Mouse (Mus musculus) layer of hippocampus, postnatal 14 days (tissue): ENCODE data around the gene Serpinb1c. TPM values are rescaled to one million over a fixed set of nuclear protein-coding genes. Genes with fewer than 3 reads are reported as not detected.
"Not testable (repeated sequence)": the region's sequence is repeated elsewhere in the genome, so short reads cannot be mapped to it uniquely, and the experiment has no call there.

Source experiments
- DNase-seq, 2 experiments: peaks; one replicate each; pipeline ENCODE4 v3.0.0; 2021 to 2022; ENCODE audit warnings: low spot score in 2 of 2, mixed read lengths in 1 of 2
- total RNA-seq, 2 experiments: library from RNA; stranded (reverse); gene quantifications; 2 replicates each; pipeline ENCODE4 v1.2.3; 2021

Gene Serpinb1c
- total RNA-seq, 2 experiments from 2014 or later, result 0.35 TPM; not detected in 1

DNA sequence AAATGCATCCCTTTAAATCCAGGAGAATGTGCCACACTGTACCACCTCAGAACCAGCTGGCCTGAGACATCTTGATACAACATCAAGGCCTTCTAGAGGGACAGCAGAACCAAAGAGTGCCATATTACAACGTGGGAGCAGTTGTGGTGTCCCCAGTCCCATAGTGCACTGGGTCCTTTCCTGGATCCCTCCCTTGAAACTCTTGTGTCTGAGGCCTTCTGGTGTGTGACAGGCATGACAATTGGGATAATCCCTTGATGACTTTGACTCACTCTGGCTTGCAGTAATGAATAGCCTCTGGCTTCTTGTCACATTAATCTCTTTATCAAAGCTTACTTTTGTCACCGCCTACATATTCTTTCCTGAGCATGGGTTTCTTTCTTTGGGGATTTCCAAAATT is 31.0 kb downstream of the Serpinb1c start:
- DNase-seq, result no peak

DNA sequence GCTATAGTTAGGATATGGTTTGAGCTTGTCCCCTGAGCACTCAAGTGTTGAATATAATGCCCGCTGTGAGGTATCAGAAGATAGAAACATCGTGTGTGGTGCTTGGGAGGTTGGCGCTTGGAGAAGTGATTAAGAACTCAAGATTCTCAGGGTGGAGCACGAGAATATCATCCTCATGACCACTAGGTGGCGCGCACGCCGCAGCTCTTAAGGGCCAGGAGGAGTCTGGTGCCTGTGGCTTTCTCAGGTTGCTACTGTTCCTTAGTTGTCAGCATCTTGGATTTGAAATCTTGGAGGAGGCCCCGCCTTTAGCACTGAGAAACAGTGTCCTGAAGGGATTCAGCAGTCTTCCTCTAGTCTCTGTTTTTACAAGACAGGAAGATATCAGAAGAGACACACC is 31.5 kb downstream of the Serpinb1c start:
- DNase-seq, result peak; percentile 48 to 64

DNA sequence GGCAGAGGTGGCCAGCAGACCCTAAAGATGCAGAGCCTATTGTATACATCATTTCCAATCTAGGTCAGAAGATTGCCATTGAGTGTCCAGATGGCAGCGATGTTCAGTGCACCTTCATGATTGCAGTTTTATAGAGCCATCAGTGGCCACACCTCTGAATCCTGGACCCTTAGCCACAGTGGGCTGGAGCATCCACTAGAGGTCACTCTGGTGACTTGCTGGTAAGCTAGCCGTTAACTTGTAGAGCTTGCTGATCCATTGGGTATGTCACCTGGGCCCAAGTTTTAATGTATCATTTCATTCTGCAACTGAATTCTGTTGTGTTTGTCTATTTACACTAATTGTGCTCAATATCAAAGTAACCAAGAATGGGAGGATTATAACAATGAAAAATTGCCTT is 32.4 kb downstream of the Serpinb1c start:
- DNase-seq, result no peak

DNA sequence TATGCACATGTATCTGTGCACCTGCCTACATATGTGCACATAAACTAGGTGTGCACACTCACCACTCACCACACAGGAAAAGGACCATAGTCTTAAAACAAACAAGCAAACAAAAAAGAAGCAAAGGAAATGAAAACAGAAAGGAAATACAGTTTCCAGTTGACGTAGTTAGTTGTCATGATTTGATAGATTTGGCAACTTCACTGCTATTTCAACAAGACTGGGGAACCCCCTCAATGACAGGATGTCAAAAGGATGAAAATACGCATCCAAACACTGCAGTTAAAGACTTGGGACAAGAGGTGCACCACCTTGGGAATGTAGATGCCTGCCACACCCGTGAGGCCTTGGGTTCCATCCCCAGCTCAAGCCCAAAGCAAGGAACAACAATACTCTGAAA is 33.5 kb downstream of the Serpinb1c start:
- DNase-seq, result not testable (repeated sequence)

DNA sequence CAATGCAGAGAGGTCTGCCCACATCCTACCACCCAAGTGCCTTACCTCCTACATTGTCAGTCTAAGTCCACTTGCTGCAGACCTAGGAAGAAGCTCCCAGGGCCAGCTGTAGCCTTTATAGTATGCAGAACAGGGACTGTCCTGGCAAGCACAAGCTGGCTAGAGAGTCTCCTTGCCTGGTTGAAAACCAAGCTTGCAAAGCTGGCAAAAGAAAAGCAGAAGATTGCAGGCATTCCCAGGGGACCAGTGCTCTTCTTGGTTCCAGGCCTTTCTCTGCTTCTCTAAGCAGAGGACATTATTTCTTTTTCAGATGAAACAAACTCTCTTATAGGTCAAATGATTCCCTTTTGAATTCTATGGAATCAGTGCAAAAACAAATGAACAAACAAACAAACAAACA is 34.6 kb downstream of the Serpinb1c start:
- no peak for DNase-seq

DNA sequence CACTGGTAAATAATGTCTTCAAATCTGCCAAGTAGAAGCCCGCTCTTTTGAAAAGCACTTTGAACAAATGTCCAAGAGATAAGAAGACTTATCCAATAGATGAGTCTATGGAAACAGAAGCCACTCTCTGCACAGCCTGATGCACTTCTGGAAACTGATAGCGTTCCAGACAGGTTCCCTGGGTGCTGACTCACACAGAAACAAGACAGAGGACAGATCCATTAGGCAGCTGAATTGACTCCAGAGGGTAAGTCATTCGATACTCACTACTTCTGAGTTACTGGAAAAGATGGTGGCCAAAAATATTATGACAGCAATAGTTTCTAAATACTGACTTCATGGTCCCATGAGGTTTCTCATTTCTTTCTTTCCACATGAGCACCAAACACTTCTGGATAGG is 37.2 kb downstream of the Serpinb1c start:
- no peak for DNase-seq

DNA sequence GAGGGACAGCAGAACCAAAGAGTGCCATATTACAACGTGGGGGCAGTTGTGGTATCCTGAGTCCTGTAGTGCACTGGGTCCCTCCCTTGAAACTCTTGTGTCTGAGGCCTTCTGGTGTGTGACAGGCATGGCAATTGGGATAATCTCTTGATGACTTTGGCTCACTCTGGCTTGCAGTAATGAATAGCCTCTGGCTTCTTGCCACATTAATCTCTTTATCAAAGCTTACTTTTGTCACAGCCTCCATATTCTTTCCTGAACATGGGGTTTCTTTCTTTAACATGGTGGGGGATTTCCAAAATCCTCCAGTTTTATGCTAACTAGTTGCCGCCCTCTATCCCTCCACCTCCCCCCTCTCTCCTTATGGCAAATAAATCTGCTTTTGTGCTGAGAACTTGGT is 44.9 kb downstream of the Serpinb1c start:
- DNase-seq, result no peak

DNA sequence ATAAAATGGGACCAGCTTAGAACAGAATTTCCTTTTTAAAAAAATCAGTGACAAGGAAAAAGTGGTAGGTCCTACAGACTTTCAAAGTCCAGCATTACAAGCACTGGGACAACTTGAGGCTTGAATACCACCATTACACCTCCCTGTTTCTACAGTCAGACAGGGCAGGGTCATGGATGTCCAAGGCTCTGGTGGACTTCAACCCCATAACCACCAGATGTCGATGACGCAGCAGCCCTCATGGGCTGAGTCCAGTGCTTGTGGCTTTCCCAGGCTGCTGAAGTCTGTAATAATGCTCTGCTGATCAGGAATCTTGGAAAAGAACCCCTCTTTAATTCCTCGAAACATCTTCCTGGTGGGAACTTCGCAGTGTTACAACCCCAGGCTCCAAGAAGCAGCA is 45.5 kb downstream of the Serpinb1c start:
- no peak for DNase-seq

DNA sequence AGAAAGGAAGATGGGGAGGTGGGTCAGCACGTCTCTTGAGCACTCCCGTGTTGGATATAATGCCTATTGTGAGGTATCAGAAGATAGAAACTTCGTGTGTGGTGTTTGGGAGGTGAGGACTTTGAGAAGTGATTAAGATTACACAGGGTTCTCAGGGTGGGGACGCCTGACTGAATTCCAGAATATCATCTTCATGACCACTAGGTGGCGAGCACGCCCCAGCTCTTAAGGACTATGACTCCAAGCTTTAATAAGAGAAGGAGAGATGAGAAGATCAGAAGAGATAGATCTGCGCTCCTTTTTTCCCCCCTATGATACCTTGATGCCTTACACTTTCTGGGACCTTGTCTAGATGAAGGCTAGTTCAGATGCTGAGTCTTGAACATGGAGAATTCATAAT is 46.0 kb downstream of the Serpinb1c start:
- DNase-seq, result peak in 1 of 2 experiments; percentile 46

DNA sequence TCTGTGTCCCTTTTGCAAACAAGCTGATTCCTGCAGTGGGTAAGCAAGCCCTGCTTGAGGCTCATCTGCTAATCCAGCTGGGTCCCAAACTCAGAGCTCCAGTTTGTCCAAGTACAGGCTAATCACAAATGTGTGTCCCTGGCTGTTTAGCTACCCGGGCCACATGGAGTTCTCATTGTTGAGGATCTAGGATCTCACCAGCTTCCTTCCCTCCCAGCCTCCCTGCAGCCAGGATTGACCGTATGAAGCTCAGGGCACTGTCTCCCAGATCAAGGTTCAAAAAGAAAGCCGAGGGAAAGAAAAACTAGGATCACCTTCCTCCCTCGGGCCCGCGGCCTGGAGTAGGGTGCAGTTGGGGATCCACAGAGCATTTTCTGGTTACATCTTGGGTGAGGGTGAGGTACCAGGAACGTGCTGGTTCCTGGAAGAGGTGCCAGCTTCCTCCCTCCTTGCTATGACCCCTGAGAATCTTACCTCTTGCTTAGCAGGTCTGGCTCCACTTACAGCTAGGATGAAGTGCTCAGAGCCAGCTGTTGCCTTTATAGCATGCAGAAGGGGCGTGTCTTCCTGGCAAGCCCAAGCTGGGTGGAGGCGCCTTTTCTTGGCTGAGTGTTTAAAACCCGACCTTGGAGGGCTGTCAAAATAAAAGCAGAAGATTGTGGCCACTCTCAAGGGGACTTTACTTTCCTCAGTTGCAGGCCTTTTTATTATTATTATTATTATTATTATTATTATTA is 47.2 kb downstream of the Serpinb1c start, which contains the start of gene Serpinb1a:
Serpinb1a (minus strand) TSS at position 518 of the 737 bp plus-strand sequence.
- no peak for DNase-seq

DNA sequence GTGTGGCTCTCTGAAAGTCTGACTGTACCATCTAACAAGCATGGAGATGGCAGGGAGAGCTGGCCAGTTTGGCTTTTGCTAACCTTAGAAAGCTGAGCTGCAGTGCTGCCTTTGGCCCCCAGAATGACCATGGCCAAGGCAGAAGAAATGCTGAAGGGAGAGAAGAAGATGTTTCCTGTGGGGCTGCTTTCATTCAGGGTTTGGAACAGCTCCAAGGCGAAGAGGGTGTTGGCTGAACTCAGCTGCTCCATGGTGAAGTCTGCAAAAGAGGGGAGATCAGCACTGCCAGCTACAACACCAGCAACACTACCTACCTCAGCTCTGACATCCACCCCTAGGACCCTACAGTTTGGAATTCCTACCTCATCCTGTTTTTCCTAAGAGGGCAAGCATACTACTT is 47.9 kb downstream of the Serpinb1c start:
- no peak for DNase-seq

DNA sequence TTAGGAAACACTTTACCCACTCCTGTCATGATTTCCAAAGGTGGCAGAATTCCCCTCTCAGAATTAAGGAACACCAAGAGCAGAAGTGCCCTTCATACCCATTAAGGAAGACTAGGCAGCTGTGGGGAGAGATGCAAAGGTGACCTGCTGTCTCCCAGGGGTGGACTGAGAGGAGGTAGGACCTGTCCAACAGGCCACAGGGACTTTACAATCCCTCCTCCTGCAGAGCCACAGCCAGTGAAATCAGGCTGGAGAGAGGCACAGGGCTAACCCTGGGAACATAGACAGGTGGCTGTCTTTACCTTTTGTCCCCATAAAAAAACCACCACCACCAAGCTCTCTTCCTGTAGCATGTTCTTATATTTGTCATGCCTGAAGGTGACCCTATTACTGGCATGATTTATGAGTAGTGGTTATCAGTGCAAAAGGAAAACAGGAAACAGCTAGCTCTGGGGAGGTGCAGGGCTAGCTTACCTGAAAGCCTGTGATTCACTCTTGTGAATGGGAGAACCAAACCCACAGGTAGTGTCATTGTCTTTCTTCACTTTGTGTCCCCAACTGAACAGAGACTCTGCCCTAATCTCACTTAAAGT is 48.4 kb downstream of the Serpinb1c start:
- no peak for DNase-seq

DNA sequence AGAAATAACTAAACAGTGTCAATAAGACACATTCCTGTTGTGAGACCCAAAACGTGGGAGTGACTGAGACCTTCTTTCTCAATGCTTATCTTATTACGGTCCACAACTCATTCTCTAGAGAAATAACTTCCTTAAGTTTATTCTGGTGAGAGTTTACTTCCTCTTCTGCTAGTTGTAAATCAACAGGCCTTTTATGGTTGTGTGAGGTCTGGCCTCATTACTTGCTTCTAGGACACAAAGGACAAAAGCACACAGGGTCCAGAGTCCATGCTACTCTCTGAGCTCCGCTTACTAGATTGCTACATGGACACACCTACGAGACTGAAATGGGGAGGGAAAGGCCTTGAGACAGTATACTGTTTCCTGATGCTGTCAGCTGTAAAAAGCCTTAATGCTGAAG is 48.9 kb downstream of the Serpinb1c start:
- no peak for DNase-seq

DNA sequence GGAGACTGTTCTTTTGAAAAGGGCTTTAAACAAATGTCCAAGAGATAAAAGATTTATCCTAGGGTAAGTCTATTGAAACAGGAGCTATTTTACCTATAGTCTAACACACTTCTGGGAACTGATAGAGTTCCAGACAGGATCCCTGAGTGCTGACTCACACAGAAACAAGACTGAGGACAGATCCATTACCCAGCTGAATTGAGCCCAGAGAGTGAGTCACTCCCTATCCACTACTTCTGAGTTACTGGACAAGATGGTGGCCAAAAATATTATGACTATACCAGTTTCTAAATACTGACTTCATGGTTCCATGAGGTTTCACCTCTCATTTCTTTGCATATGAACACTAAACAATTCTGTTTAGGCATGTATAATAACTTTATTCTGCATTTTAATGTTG is 51.8 kb downstream of the Serpinb1c start:
- no peak for DNase-seq

DNA sequence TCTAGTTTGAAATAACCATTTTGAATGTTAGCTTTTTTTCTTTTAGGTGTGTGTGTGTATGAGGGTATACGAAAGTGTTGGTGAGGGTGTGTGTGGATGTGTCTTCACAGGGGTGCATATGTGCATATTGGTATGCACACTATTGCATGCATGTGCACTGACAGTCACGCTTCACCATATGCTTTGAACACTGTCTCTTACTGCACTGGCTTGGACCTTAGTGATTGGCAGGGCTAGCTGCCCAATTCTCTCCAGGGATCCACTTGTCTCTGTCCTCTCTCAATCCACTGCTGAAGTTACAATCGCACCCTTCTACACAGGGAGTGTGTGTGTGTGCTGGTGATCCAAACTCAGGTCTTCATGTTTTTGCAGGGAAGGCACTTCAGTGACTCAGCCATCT is 56.7 kb downstream of the Serpinb1c start:
- DNase-seq, result no peak

DNA sequence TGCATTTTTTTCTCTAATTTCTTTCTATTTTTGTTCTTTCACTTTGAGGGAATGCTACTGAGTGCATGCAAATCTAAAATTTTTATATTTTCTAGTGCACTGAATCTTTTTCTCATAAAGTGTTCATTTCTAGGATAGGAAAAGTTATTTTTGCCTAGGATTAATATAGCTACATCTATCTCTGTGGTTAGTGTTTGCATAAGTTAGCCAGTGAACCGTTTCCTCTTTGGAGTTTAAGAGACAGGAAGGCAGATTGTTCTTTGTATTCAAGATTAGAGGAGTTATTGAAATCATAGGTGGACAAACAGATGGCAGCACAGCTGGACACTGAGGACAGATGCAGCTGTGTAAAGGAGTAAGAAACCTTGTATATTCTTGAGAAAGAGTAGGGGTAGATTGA is 58.7 kb downstream of the Serpinb1c start:
- no peak for DNase-seq

DNA sequence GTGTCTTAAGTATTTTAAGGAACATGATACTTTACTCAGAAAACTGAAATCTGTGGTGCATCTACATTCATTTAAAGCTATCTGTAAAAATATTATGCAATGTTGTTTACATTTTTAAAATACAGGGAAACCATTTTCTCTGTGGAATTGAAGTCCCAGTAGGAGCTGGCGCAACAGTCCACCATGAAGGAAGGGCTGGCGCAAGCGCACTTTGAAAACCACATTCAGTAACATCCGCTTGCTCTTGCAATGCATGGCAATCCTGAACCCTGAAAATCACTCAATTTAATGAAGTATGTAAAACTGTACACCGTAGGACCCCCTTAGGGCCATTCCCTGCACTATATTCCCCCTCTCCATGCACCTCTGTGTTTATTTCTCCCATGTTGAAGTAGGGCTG is 63.5 kb downstream of the Serpinb1c start:
- no peak for DNase-seq

DNA sequence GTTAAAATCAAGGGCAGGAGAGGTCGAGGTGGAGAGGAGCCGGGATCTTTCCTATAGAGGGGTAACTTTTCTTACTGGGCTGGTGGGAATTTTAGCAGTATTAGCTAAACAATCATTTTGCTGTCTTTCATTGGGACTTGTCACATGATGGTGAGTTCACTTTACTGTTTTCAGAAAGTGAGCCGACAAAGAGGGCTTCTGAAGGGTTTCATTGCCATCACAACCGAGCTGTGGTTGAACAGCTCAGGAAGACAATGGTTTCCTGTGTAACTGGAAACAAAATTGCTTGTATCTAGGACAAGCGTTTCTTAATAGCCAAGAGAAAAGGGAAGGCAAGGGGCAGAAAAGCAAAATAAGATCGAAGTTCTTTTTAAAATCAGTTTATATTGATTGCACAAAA is 64.8 kb downstream of the Serpinb1c start:
- DNase-seq, result no peak

DNA sequence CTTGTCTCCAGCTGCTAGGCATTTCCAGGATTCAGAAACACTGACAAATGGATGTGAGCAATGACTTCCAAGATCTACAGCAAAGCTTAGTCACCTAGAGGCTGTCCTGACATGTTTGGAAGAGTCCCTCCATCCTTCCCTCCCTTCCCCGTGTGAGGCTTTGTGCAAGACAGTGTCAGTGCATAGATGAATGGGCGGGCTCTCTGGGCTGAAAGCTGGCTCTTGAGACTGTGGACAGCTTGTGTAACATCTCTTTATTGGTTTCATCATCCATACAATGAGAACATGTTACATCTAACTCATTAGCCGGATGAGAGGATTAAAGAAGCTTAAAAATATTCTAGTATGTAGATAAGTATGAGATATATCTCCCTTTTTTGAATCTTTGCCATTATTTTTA is 65.2 kb downstream of the Serpinb1c start:
- DNase-seq, result no peak

DNA sequence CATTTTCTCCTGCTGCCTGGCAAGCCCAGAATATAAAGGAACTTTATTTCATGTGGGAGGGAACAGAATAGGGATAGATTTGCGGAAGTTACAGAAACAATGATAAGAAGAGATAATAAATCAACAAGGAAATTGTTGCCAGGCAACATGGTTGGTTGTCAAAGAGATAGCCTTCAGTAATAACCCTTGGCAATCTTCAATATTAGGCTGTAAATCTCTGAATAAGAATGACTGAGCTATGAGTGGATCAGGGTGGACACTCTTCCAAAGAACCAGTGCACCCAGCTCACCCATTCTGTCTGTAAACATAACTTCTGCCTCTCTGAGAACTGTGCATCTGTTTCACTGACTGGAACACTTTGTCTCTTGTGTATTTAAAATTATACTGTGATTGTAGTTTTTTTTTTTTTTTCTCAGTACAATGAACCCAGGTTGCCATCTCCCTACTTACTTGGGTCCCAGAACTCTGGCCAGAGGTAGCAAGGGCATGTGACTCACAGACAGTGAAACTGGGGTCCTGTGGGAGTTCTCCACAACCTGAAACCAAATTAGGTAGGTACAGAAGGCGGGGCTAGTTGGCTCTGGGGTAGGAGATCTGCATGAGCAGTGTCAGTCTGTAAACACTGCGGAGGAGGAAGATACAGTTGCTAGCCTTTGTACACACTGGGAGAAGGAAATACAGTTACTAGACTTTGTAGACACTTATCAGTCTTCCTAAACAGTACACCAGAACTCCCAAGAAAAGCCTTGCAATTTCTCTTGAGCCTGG is 66.3 kb downstream of the Serpinb1c start:
- DNase-seq, result no peak
